Mouse (Mus musculus) heart, embryonic 12.5 days (tissue): Measurements from ENCODE around the gene Heyl. TPM values are rescaled to one million over a fixed set of nuclear protein-coding genes. Genes with fewer than 3 reads are reported as not detected.

Experiments
- ATAC-seq: fragments of 200-750 bp; cut with Nextera tagmentation; 2 replicates; pipeline ENCODE4 v1.8.0; 2017; ENCODE audit warnings: moderate TSS enrichment, moderate library complexity; ENCODE audit not compliant: insufficient number of reproducible peaks, low FRiP score
- H3K27ac ChIP-seq: fragments of 300-500 bp; sonication (generic); 2 replicates; pipeline ENCODE4 v1.5.1; 2016; ENCODE audit warnings: mild to moderate bottlenecking, moderate library complexity; ENCODE audit not compliant: poor library complexity, severe bottlenecking
- H3K27me3 ChIP-seq: fragments of 300-500 bp; sonication (generic); replicated peaks from 2 replicates; pipeline ENCODE4 v1.6.1; 2016; ENCODE audit warnings: mild to moderate bottlenecking, moderate library complexity
- H3K36me3 ChIP-seq: fragments of 300-500 bp; sonication (generic); 2 replicates; pipeline ENCODE4 v1.6.1; 2016; ENCODE audit warnings: mild to moderate bottlenecking, moderate library complexity
- H3K4me1 ChIP-seq: fragments of 300-500 bp; sonication (generic); replicated peaks from 2 replicates; pipeline ENCODE4 v1.6.1; 2016; ENCODE audit warnings: mild to moderate bottlenecking
- H3K4me2 ChIP-seq: fragments of 300-500 bp; sonication (generic); 2 replicates; pipeline ENCODE4 v1.6.1; 2016; ENCODE audit warnings: mild to moderate bottlenecking, moderate library complexity
- H3K4me3 ChIP-seq: fragments of 300-500 bp; sonication (generic); 2 replicates; pipeline ENCODE4 v1.5.1; 2016; ENCODE audit warnings: mild to moderate bottlenecking
- H3K9ac ChIP-seq: fragments of 300-500 bp; sonication (generic); 2 replicates; pipeline ENCODE4 v1.6.1; 2016; ENCODE audit warnings: mild to moderate bottlenecking, moderate library complexity
- H3K9me3 ChIP-seq: fragments of 300-500 bp; sonication (generic); replicated peaks from 2 replicates; pipeline ENCODE4 v1.6.1; 2016; ENCODE audit warnings: mild to moderate bottlenecking, moderate library complexity
- WGBS: fragments of 180-500 bp; shearing (Covaris S2); methylation state at CpG from one replicate; pipeline ENCODE4 v1.1.7; 2016; 5-methylcytosine and 5-hydroxymethylcytosine counted together
- polyA plus RNA-seq: library from polyadenylated mRNA; unstranded; fragments of >200 nt; fragmentation: Nextera tagmentation; extraction: Ambion mirVana; gene quantifications from 2 replicates; pipeline ENCODE4 v1.2.1, GENCODE M21; 2016

The Heyl gene
- 6.8 and 7.3 TPM in 2 replicates for polyA plus RNA-seq

GRCm38 (mm10) chr4:123233492-123234084 is at the start of gene Heyl:
Gene Heyl (plus strand): TSS chr4:123233556.
- Histone ChIP-seq H3K4me1 (peaks cover 46% of the 10 kb centered on the region), H3K36me3 (no peaks in the 10 kb centered on the region), H3K9ac (peak within 1 kb of the TSS; percentile 77), H3K4me2 (peak within 1 kb of the TSS; percentile 97), H3K27ac (no peak within 1 kb of the TSS), H3K27me3 (peaks cover 21% of the 10 kb centered on the region; the same call in 1 of the 2 replicates), H3K4me3 (peak within 1 kb of the TSS; percentile 61), H3K9me3 (no peaks in the 10 kb centered on the region)
- peak; percentile 34 for ATAC-seq
- WGBS, result 3% methylated on average over 49 of the region's 52 CpGs

- WGBS, result 55% methylated on average over 3 of the region's 3 CpGs
- ATAC-seq, result no peak
- peaks cover 18% of the 10 kb centered on the region for H3K4me1 ChIP-seq
These were observed 48.5 kb upstream of the Heyl start for GRCm38 (mm10) chr4:123184816-123185215.

GRCm38 (mm10) chr4:123192336-123192735 is 41.0 kb upstream of the Heyl start:
- Histone ChIP-seq H3K27ac (no peak overlapping the region), H3K4me1 (peaks cover 5% of the 10 kb centered on the region; the same call in 1 of the 2 replicates), H3K27me3 (peaks cover 97% of the 10 kb centered on the region), H3K9ac (no peak overlapping the region), H3K4me3 (no peak overlapping the region), H3K4me2 (no peak overlapping the region), H3K9me3 (no peaks in the 10 kb centered on the region), H3K36me3 (no peaks in the 10 kb centered on the region)
- WGBS, result 50% methylated on average over 11 of the region's 11 CpGs
- ATAC-seq, result no peak

More at GRCm38 (mm10) chr4:123184816-123185215, 48.5 kb upstream of the Heyl start:
- peaks cover 100% of the 10 kb centered on the region for H3K27me3 ChIP-seq
- no peaks in the 10 kb centered on the region for H3K36me3 ChIP-seq
- no peak overlapping the region for H3K4me3 ChIP-seq
- no peak overlapping the region for H3K9ac ChIP-seq
- 0 out of 2 replicates have a peak, but pooled peaks cover under 1% of the 10 kb centered on the region for H3K9me3 ChIP-seq
- H3K27ac ChIP-seq, result no peak overlapping the region
- H3K4me2 ChIP-seq, result no peak overlapping the region

GRCm38 (mm10) chr4:123193791-123194190 is 39.6 kb upstream of the Heyl start:
- 86% methylated on average over 11 of the region's 11 CpGs for WGBS
- Histone ChIP-seq H3K9me3 (no peaks in the 10 kb centered on the region), H3K27me3 (peaks cover 96% of the 10 kb centered on the region), H3K4me3 (no peak overlapping the region), H3K4me2 (no peak overlapping the region), H3K27ac (no peak overlapping the region), H3K4me1 (peaks cover 5% of the 10 kb centered on the region; the same call in 1 of the 2 replicates), H3K36me3 (no peaks in the 10 kb centered on the region), H3K9ac (no peak overlapping the region)
- no peak for ATAC-seq

- Histone ChIP-seq H3K36me3 (no peaks in the 10 kb centered on the region), H3K4me3 (no peak overlapping the region), H3K27ac (no peak overlapping the region), H3K27me3 (peaks cover 89% of the 10 kb centered on the region), H3K4me1 (peaks cover 12% of the 10 kb centered on the region), H3K9me3 (no peaks in the 10 kb centered on the region), H3K4me2 (no peak overlapping the region), H3K9ac (no peak overlapping the region)
- ATAC-seq, result no peak
- WGBS, result 41% methylated on average over 6 of the region's 6 CpGs
These were observed 36.7 kb upstream of the Heyl start for GRCm38 (mm10) chr4:123196695-123197094.

GRCm38 (mm10) chr4:123200771-123201185 is 32.6 kb upstream of the Heyl start:
- Histone ChIP-seq H3K4me1 (peaks cover 16% of the 10 kb centered on the region), H3K27ac (no peak overlapping the region), H3K9me3 (no peaks in the 10 kb centered on the region), H3K4me3 (peak overlapping the region; percentile 49), H3K36me3 (no peaks in the 10 kb centered on the region), H3K27me3 (peaks cover 68% of the 10 kb centered on the region), H3K9ac (peak overlapping the region; percentile 68; the same call in 1 of the 2 replicates), H3K4me2 (peak overlapping the region; percentile 86)
- peak; percentile 28; the same call in 1 of the 2 replicates for ATAC-seq
- 2% methylated on average over 15 of the region's 15 CpGs for WGBS

- H3K4me2 ChIP-seq, result peak within 1 kb of the TSS; percentile 86
- H3K27ac ChIP-seq, result peak within 1 kb of the TSS; percentile 15; the same call in 1 of the 2 replicates
- peak within 1 kb of the TSS; percentile 68 for H3K9ac ChIP-seq
- H3K36me3 ChIP-seq, result no peaks in the 10 kb centered on the region
- H3K4me1 ChIP-seq, result peaks cover 16% of the 10 kb centered on the region
- ATAC-seq, result peak; percentile 50
- H3K9me3 ChIP-seq, result no peaks in the 10 kb centered on the region
- under 1% methylated on average over 56 of the region's 58 CpGs for WGBS
- H3K27me3 ChIP-seq, result peaks cover 67% of the 10 kb centered on the region
- H3K4me3 ChIP-seq, result peak within 1 kb of the TSS; percentile 49
These were observed 31.9 kb upstream of the Heyl start, which contains the start of gene Nt5c1a for GRCm38 (mm10) chr4:123201186-123202093. Gene Nt5c1a (plus strand): TSS chr4:123201504.

GRCm38 (mm10) chr4:123202094-123202420 is 31.3 kb upstream of the Heyl start:
- peaks cover 65% of the 10 kb centered on the region for H3K27me3 ChIP-seq
- WGBS, result 15% methylated on average over 8 of the region's 8 CpGs
- H3K27ac ChIP-seq, result no peak overlapping the region

GRCm38 (mm10) chr4:123207337-123207736 is 26.0 kb upstream of the Heyl start:
- H3K4me2 ChIP-seq, result no peak overlapping the region
- no peak for ATAC-seq
- H3K27ac ChIP-seq, result no peak overlapping the region
- no peaks in the 10 kb centered on the region for H3K9me3 ChIP-seq
- H3K4me3 ChIP-seq, result no peak overlapping the region
- 69% methylated on average over 5 of the region's 5 CpGs for WGBS
- H3K27me3 ChIP-seq, result peaks cover 56% of the 10 kb centered on the region
- peaks cover 6% of the 10 kb centered on the region for H3K4me1 ChIP-seq
- no peak overlapping the region for H3K9ac ChIP-seq
- H3K36me3 ChIP-seq, result no peaks in the 10 kb centered on the region

More at GRCm38 (mm10) chr4:123202094-123202420, 31.3 kb upstream of the Heyl start:
- H3K4me1 ChIP-seq, result peaks cover 16% of the 10 kb centered on the region
- H3K9ac ChIP-seq, result no peak overlapping the region
- no peak for ATAC-seq
- peak overlapping the region; percentile 49 for H3K4me3 ChIP-seq
- peak overlapping the region; percentile 86 for H3K4me2 ChIP-seq
- H3K36me3 ChIP-seq, result no peaks in the 10 kb centered on the region
- H3K9me3 ChIP-seq, result no peaks in the 10 kb centered on the region

GRCm38 (mm10) chr4:123210996-123211395 is 22.4 kb upstream of the Heyl start:
- H3K27me3 ChIP-seq, result peaks cover 76% of the 10 kb centered on the region
- H3K4me3 ChIP-seq, result no peak overlapping the region
- no peak overlapping the region for H3K9ac ChIP-seq
- H3K4me1 ChIP-seq, result no peaks in the 10 kb centered on the region
- H3K27ac ChIP-seq, result no peak overlapping the region
- no peak overlapping the region for H3K4me2 ChIP-seq
- H3K9me3 ChIP-seq, result no peaks in the 10 kb centered on the region
- no peaks in the 10 kb centered on the region for H3K36me3 ChIP-seq
- WGBS, result 58% methylated on average over 8 of the region's 8 CpGs
- no peak for ATAC-seq

GRCm38 (mm10) chr4:123211453-123211852 is 21.9 kb upstream of the Heyl start:
- H3K4me2 ChIP-seq, result no peak overlapping the region
- H3K36me3 ChIP-seq, result no peaks in the 10 kb centered on the region
- no peak overlapping the region for H3K9ac ChIP-seq
- no peaks in the 10 kb centered on the region for H3K9me3 ChIP-seq
- no peak overlapping the region for H3K4me3 ChIP-seq
- no peak overlapping the region for H3K27ac ChIP-seq
- no peaks in the 10 kb centered on the region for H3K4me1 ChIP-seq
- no peak for ATAC-seq
- H3K27me3 ChIP-seq, result peaks cover 75% of the 10 kb centered on the region
- 51% methylated on average over 5 of the region's 5 CpGs for WGBS
